In the genomic region with DNA sequence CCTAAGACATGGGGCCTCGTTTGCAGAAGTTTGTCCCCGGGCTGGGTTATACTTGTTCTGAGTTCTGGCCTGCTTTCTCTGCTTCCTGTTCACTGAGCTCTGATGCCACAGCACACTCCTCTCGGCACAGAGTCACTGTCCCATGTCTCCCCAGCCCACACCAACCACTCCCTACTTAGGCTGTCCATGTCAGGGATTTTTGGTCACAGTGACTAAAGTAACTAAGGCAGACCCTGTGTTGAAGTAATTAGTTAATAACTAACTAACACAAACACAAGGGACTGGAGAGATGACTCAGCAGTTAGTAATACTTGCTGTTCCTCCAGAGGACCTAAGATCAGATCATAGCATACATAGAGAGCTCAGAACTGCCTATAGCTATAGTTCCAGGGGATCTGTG, we compare ENCODE assay signal across 15 mouse cellular contexts. TPM values are rescaled to one million over a fixed set of nuclear protein-coding genes. Genes with fewer than 3 reads are reported as not detected.
A peak's percentile ranks its signal among the peaks of the same experiment; 100 is the strongest.
DNase-seq lines count a peak whose midpoint lies in the region; ATAC-seq and TF ChIP-seq lines count a peak whose summit lies in the region.
"Had no signal": no experiment of that assay in that cellular context is flagged by ENCODE, and none has a peak within 500 bp of the region (broad histone marks: within the 10 kb centered on the region; RNA-seq: fewer than 3 reads in every experiment).

No protein-coding gene starts in this region.

- H3K4me1 ChIP-seq in lung, embryonic 16.5 days (replicated peaks; ENCODE audit: control insufficient read depth, insufficient read depth, low read length): 0 out of 2 replicates have a peak, but pooled peaks cover 6% of the 10 kb centered on the region
- 0 out of 2 replicates have a peak, but pooled peaks cover 4% of the 10 kb centered on the region for H3K4me1 ChIP-seq in intestine, embryonic 14.5 days (replicated peaks; ENCODE audit: control insufficient read depth, insufficient read depth, low read length)
- peaks cover 10% of the 10 kb centered on the region for H3K4me1 ChIP-seq in liver, embryonic 15.5 days (replicated peaks)
- H3K4me1 ChIP-seq in stomach, postnatal 0 days (replicated peaks; ENCODE audit: control insufficient read depth, insufficient read depth): peaks cover 6% of the 10 kb centered on the region; the same call in 1 of the 2 replicates
- H3K4me1 ChIP-seq in heart, embryonic 10.5 days: no peaks in the 10 kb centered on the region

- no peak overlapping the region for H3K4me2 ChIP-seq in lung, embryonic 16.5 days (ENCODE audit: low read depth, low read length)
- H3K4me2 ChIP-seq in intestine, embryonic 14.5 days (ENCODE audit: low read length): no peak overlapping the region
- no peak overlapping the region for H3K4me2 ChIP-seq in liver, embryonic 15.5 days
- no peak overlapping the region for H3K4me2 ChIP-seq in stomach, postnatal 0 days (replicated peaks; ENCODE audit: low read depth)
- H3K4me2 ChIP-seq: embryonic facial prominence, embryonic 15.5 days had no signal

- H3K27me3 ChIP-seq in lung, embryonic 16.5 days (ENCODE audit: control insufficient read depth, insufficient read depth, low read depth, low read length): no peaks in the 10 kb centered on the region
- H3K27me3 ChIP-seq in intestine, embryonic 14.5 days (replicated peaks; ENCODE audit: control insufficient read depth, insufficient read depth, low read length): no peaks in the 10 kb centered on the region
- no peaks in the 10 kb centered on the region for H3K27me3 ChIP-seq in liver, embryonic 15.5 days
- no peaks in the 10 kb centered on the region for H3K27me3 ChIP-seq in stomach, postnatal 0 days (ENCODE audit: control insufficient read depth, insufficient read depth, low read length)
- no peaks in the 10 kb centered on the region for H3K27me3 ChIP-seq in heart, embryonic 10.5 days (ENCODE audit: insufficient read depth, poor library complexity, severe bottlenecking)
- H3K27me3 ChIP-seq: embryonic facial prominence, embryonic 15.5 days had no signal

- TF ChIP-seq EP300 in stomach, postnatal 0 days (optimal IDR thresholded peaks at IDR 0.05): no peak

- no peak overlapping the region for H3K9ac ChIP-seq in lung, embryonic 16.5 days (ENCODE audit: low read length)
- no peak overlapping the region for H3K9ac ChIP-seq in intestine, embryonic 14.5 days (ENCODE audit: low read length)
- no peak overlapping the region for H3K9ac ChIP-seq in liver, embryonic 15.5 days
- no peak overlapping the region for H3K9ac ChIP-seq in stomach, postnatal 0 days (ENCODE audit: low read length)
- H3K9ac ChIP-seq: embryonic facial prominence, embryonic 15.5 days had no signal

- TF ChIP-seq CTCF in stomach, postnatal 0 days (IDR thresholded peaks at IDR 0.05; ENCODE audit: low read depth): no peak

- no peak for DNase-seq in lung, postnatal 4 days
- DNase-seq in intestine, embryonic 14.5 days (ENCODE audit: low spot score): no peak
- no peak for DNase-seq in stomach, postnatal 0 days (ENCODE audit: low spot score)
- DNase-seq in natural killer cell, adult 2 months (ENCODE audit: low spot score in 2 of 2): no peak
- no peak for DNase-seq in spleen, postnatal 10 days (ENCODE audit: low spot score in 2 of 2)
- DNase-seq in heart, embryonic 10.5 days (ENCODE audit: low spot score): no peak
- DNase-seq: cerebellum, adult 9-11 months; heart, postnatal 4 days had no signal

- 55% methylated on average over 3 of the region's 3 CpGs for WGBS in lung, embryonic 16.5 days
- 72% methylated on average over 3 of the region's 3 CpGs for WGBS in intestine, embryonic 14.5 days
- 17% methylated on average over 3 of the region's 3 CpGs for WGBS in liver, embryonic 15.5 days (ENCODE audit: insufficient replicate concordance)
- WGBS in stomach, postnatal 0 days: 60% methylated on average over 3 of the region's 3 CpGs
- whole genome bisulfite sequencing in heart, embryonic 10.5 days: 80% methylated on average over 3 of the region's 3 CpGs

- no peaks in the 10 kb centered on the region for H3K36me3 ChIP-seq in lung, embryonic 16.5 days (ENCODE audit: control insufficient read depth, insufficient read depth, low read length)
- no peaks in the 10 kb centered on the region for H3K36me3 ChIP-seq in intestine, embryonic 14.5 days (ENCODE audit: control insufficient read depth, insufficient read depth, low read length)
- H3K36me3 ChIP-seq in liver, embryonic 15.5 days (replicated peaks): no peaks in the 10 kb centered on the region
- no peaks in the 10 kb centered on the region for H3K36me3 ChIP-seq in stomach, postnatal 0 days (ENCODE audit: control insufficient read depth, insufficient read depth, low read length)
- no peaks in the 10 kb centered on the region for H3K36me3 ChIP-seq in heart, embryonic 10.5 days
- H3K36me3 ChIP-seq: embryonic facial prominence, embryonic 15.5 days; limb, embryonic 10.5 days had no signal

- ATAC-seq in lung, embryonic 16.5 days (ENCODE audit: low read depth): peak; percentile 34; the same call in 1 of the 2 replicates
- ATAC-seq in intestine, embryonic 14.5 days (replicated peaks; ENCODE audit: low FRiP score, low TSS enrichment, low read depth): peak; percentile 55; the same call in 1 of the 2 replicates
- peak; percentile 63 for ATAC-seq in liver, embryonic 15.5 days (ENCODE audit: insufficient read depth)
- ATAC-seq in stomach, postnatal 0 days (ENCODE audit: low FRiP score, low TSS enrichment): peak; percentile 84
- ATAC-seq: midbrain, embryonic 16.5 days had no signal

- no peak overlapping the region for H3K4me3 ChIP-seq in lung, embryonic 16.5 days (ENCODE audit: low read length)
- no peak overlapping the region for H3K4me3 ChIP-seq in intestine, embryonic 14.5 days (ENCODE audit: low read depth, low read length)
- no peak overlapping the region for H3K4me3 ChIP-seq in liver, embryonic 15.5 days (replicated peaks)
- no peak overlapping the region for H3K4me3 ChIP-seq in stomach, postnatal 0 days (ENCODE audit: low read depth, low read length)
- H3K4me3 ChIP-seq in heart, embryonic 10.5 days: no peak overlapping the region
- H3K4me3 ChIP-seq: embryonic facial prominence, embryonic 15.5 days; limb, embryonic 10.5 days had no signal

- H3K27ac ChIP-seq in lung, embryonic 16.5 days (ENCODE audit: low read length): peak overlapping the region; percentile 49; the same call in 1 of the 2 replicates
- no peak overlapping the region for H3K27ac ChIP-seq in intestine, embryonic 14.5 days (ENCODE audit: low read depth)
- H3K27ac ChIP-seq in liver, embryonic 15.5 days (replicated peaks): peak overlapping the region; percentile 51; the same call in 1 of the 2 replicates
- H3K27ac ChIP-seq in stomach, postnatal 0 days (replicated peaks): peak overlapping the region; percentile 67
- H3K27ac ChIP-seq in heart, embryonic 10.5 days: no peak overlapping the region
- H3K27ac ChIP-seq: embryonic facial prominence, embryonic 15.5 days; limb, embryonic 10.5 days had no signal

- no peaks in the 10 kb centered on the region for H3K9me3 ChIP-seq in lung, embryonic 16.5 days (ENCODE audit: control insufficient read depth, low read length)
- H3K9me3 ChIP-seq in intestine, embryonic 14.5 days (ENCODE audit: control insufficient read depth, low read length): no peaks in the 10 kb centered on the region
- H3K9me3 ChIP-seq in liver, embryonic 15.5 days (replicated peaks): no peaks in the 10 kb centered on the region
- H3K9me3 ChIP-seq in stomach, postnatal 0 days (ENCODE audit: control insufficient read depth, low read length): no peaks in the 10 kb centered on the region
- no peaks in the 10 kb centered on the region for H3K9me3 ChIP-seq in heart, embryonic 10.5 days
- H3K9me3 ChIP-seq: embryonic facial prominence, embryonic 15.5 days; limb, embryonic 10.5 days had no signal

RNA-seq across cellular contexts. Expression of a gene that starts 8.7 kb away (rescaled TPM):
- 11.5 and 12.1 TPM in 2 replicates for polyA plus RNA-seq in lung, embryonic 16.5 days (2015; fragmentation: Nextera tagmentation; extraction: Ambion mirVana)
- polyA plus RNA-seq in intestine, embryonic 14.5 days (2014; fragmentation: Nextera tagmentation; extraction: Ambion mirVana): 21.2 and 21.3 TPM in 2 replicates
- polyA plus RNA-seq in liver, embryonic 15.5 days (2015; fragmentation: Nextera tagmentation; extraction: Ambion mirVana): 8.5 and 9.7 TPM in 2 replicates
- polyA plus RNA-seq in stomach, postnatal 0 days (2015; fragmentation: Nextera tagmentation; extraction: Ambion mirVana): 15.0 and 16.9 TPM in 2 replicates
- polyA plus RNA-seq in heart, embryonic 10.5 days (2016; fragmentation: Nextera tagmentation; extraction: Ambion mirVana): 4.8 and 7.2 TPM in 2 replicates

RNA-seq across cellular contexts. Expression of a gene that starts 14.1 kb away (rescaled TPM):
- not detected in 2 replicates for polyA plus RNA-seq in lung, embryonic 16.5 days (2015; fragmentation: Nextera tagmentation; extraction: Ambion mirVana)
- polyA plus RNA-seq in intestine, embryonic 14.5 days (2014; fragmentation: Nextera tagmentation; extraction: Ambion mirVana): 0.23 and 0.70 TPM in 2 replicates
- 0.10 TPM in 1 of 2 replicates, not detected in the other for polyA plus RNA-seq in liver, embryonic 15.5 days (2015; fragmentation: Nextera tagmentation; extraction: Ambion mirVana)
- polyA plus RNA-seq in stomach, postnatal 0 days (2015; fragmentation: Nextera tagmentation; extraction: Ambion mirVana): 0.16 TPM in 1 of 2 replicates, not detected in the other
- 0.25 and 0.28 TPM in 2 replicates for polyA plus RNA-seq in heart, embryonic 10.5 days (2016; fragmentation: Nextera tagmentation; extraction: Ambion mirVana)
- polyA plus RNA-seq: brain, embryonic 14.5 days; embryonic facial prominence, embryonic 15.5 days; frontal cortex, adult 2 months; midbrain, embryonic 16.5 days had no signal

Comparison
In these comparisons a context has a peak if more than half of its experiments do, and no peak if none do; other contexts are left out.
1. ATAC-seq: peak in every context shown above with its lines; median percentile 84 in stomach, postnatal 0 days; 63 in liver, embryonic 15.5 days; 55 in intestine, embryonic 14.5 days; 34 in lung, embryonic 16.5 days.
2. H3K27ac ChIP-seq: peak in lung, embryonic 16.5 days (single experiment), liver, embryonic 15.5 days (single experiment) and stomach, postnatal 0 days (single experiment); none in intestine, embryonic 14.5 days (single experiment) and heart, embryonic 10.5 days (single experiment).